Mouse (Mus musculus): Measurements from ENCODE around the gene Sft2d2. TPM values are rescaled to one million over a fixed set of nuclear protein-coding genes. Genes with fewer than 3 reads are reported as not detected.

Sft2d2 gene
- polyA plus RNA-seq, 1 experiment from 2014 or later = 13.1 TPM

DNA sequence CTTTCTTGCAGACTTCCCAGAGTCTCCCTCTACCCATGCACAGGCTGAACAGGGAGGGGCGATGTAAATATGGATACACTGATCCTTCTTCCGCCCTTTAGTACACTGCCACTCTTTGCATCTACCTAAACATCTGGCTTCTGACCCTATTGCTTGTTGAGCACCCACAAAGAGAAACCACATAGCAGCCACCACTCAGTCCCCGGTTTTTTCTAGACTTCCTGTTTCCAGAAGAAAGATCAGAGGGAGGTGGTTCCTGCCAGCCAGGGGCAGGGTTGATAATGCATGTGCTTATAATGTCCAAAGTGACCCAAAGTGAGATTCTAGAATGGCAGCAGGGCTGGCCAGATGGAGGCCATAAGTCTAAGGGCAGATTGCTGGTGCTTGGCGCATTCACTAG, 40.1 kb downstream of the Sft2d2 start:
- DNase-seq (ENCODE audit: low spot score) = no peak
- Histone ChIP-seq H3K9me3 (replicated peaks) (no peaks in the 10 kb centered on the region), H3K27ac (no peak overlapping the region), H3K4me1 (peaks cover 5% of the 10 kb centered on the region; the same call in 1 of the 2 replicates), H3K36me3 (no peaks in the 10 kb centered on the region), H3K27me3 (ENCODE audit: low read depth, poor library complexity, severe bottlenecking) (no peaks in the 10 kb centered on the region), H3K4me3 (no peak overlapping the region)
- WGBS = 83% methylated on average over 4 of the region's 4 CpGs

DNA sequence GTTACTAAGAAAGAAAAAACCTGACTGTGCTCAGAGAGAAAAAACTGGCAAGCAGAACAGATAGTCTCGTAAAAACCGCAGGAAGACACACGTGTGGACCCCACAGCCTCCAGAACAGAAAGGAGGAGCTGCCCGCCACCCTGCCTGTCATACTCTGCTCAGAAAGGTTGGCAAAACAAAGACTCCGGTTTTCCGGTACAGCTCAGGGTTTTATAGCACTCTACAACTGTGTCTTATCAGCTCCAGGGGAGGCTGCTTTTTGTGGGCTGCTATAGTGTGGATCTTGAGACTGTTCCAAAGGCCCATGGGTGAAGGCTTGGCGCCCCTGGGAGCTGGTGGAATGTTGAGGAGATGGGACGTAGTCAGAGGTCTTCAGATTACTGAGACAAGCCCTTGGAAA, 43.0 kb downstream of the Sft2d2 start:
- Histone ChIP-seq H3K36me3 (no peaks in the 10 kb centered on the region), H3K4me1 (peaks cover 5% of the 10 kb centered on the region; the same call in 1 of the 2 replicates), H3K4me3 (no peak overlapping the region), H3K27me3 (ENCODE audit: low read depth, poor library complexity, severe bottlenecking) (no peaks in the 10 kb centered on the region), H3K9me3 (replicated peaks) (no peaks in the 10 kb centered on the region), H3K27ac (no peak overlapping the region)
- 78% methylated on average over 8 of the region's 8 CpGs for WGBS
- DNase-seq (ENCODE audit: low spot score) = no peak

DNA sequence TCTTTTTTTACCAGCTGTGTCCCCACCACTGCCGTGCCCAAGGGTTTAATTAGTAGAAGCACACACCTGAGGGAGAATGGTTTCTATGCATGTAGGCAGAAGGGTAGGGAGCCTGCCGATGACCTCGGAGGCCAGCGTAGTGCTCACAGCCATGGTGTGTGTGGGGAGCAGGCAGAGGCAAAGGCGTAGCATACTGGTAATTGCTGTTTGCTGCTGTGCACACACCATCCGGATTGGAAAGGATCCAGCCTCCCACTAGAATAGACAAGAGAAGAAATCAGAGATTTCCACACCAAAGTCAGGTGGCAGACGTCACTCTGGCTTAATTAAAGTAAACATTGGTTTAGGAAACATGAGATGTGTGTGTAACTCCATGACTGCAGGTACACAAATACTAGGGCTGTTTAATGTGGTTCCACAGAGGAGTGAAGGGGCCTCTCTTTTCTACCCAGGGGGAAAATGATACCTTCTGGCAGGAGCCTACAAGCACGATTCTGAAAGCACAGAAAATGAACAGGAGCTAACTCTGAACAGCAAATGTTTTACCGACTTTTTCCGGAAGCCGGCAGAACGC, 51.8 kb downstream of the Sft2d2 start:
- no peaks in the 10 kb centered on the region for H3K27me3 ChIP-seq (ENCODE audit: low read depth, poor library complexity, severe bottlenecking)
- no peaks in the 10 kb centered on the region for H3K4me1 ChIP-seq
- no peak overlapping the region for H3K4me3 ChIP-seq
- DNase-seq (ENCODE audit: low spot score) = no peak
- no peaks in the 10 kb centered on the region for H3K36me3 ChIP-seq
- WGBS = 91% methylated on average over 12 of the region's 12 CpGs
- no peaks in the 10 kb centered on the region for H3K9me3 ChIP-seq (replicated peaks)
- H3K27ac ChIP-seq = no peak overlapping the region

DNA sequence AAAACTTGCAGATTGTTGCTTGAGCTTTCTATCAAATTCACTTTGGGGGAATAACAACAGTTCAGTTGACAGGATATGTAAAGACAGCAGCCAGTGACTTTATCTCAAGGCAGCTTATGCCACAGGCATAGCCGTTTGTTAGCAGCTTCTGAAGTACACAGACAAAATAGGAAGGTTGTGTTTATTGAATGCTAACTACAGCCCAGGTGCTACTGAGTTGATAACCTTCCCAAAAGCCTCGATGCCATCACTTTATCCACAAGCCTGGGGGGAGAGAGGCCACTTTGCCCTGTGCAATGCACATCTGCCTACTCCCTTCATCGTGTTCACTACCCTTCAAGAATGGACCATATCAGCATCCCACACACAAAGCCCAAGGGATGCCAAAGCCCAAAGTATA, 54.0 kb downstream of the Sft2d2 start:
- Histone ChIP-seq H3K4me3 (no peak overlapping the region), H3K27me3 (ENCODE audit: low read depth, poor library complexity, severe bottlenecking) (no peaks in the 10 kb centered on the region), H3K36me3 (no peaks in the 10 kb centered on the region), H3K27ac (no peak overlapping the region), H3K9me3 (replicated peaks) (no peaks in the 10 kb centered on the region), H3K4me1 (no peaks in the 10 kb centered on the region)
- no peak for DNase-seq (ENCODE audit: low spot score)
- WGBS = 82% methylated on average over 3 of the region's 3 CpGs

DNA sequence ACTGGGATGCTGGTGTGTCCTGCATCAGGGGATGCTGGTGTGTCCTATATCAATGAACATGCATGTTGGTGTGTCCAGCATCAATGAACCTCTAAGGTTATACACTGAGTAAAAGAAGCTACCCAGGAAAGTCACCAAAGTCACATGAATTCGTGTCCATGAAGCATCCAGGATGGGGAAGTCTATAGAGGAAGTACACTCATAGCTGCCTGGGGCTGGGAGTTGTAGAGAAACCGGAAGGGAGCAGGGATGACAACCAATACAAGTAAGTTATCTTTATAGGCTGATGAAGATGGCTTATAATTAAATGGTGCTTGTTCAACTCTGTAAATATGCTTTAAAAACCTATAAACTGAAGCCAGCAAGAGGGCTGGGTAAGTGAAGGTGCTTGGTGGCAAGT, 60.4 kb downstream of the Sft2d2 start:
- Histone ChIP-seq H3K4me3 (no peak overlapping the region), H3K27me3 (ENCODE audit: low read depth, poor library complexity, severe bottlenecking) (no peaks in the 10 kb centered on the region), H3K9me3 (replicated peaks) (no peaks in the 10 kb centered on the region), H3K36me3 (no peaks in the 10 kb centered on the region), H3K4me1 (no peaks in the 10 kb centered on the region), H3K27ac (no peak overlapping the region)
- no peak for DNase-seq (ENCODE audit: low spot score)
- 75% methylated on average over 2 of the region's 2 CpGs for WGBS

DNA sequence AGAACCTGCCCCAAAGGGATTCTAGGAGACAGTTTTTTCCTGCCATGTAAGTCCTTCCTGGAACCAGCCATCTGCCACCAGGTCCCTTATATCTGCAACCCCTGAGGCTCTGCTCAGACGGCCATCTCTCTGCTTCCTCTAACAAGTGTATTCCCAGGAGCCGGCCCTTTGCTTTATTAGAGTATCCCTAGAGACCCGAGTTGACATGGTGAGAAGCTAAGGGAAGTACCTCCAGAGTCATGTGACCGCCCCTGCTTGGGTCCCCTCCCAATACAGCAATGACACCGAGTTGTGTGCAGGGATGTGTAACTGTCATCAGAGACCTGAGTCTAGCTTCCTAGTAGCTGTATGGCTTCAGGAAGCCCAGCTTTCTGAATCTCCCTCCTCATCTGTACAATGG, 61.0 kb downstream of the Sft2d2 start:
- WGBS = 77% methylated on average over 5 of the region's 5 CpGs
- H3K36me3 ChIP-seq = no peaks in the 10 kb centered on the region
- H3K27me3 ChIP-seq (ENCODE audit: low read depth, poor library complexity, severe bottlenecking) = no peaks in the 10 kb centered on the region
- H3K27ac ChIP-seq = no peak overlapping the region
- DNase-seq (ENCODE audit: low spot score) = no peak
- H3K9me3 ChIP-seq (replicated peaks) = no peaks in the 10 kb centered on the region
- no peaks in the 10 kb centered on the region for H3K4me1 ChIP-seq
- H3K4me3 ChIP-seq = no peak overlapping the region

DNA sequence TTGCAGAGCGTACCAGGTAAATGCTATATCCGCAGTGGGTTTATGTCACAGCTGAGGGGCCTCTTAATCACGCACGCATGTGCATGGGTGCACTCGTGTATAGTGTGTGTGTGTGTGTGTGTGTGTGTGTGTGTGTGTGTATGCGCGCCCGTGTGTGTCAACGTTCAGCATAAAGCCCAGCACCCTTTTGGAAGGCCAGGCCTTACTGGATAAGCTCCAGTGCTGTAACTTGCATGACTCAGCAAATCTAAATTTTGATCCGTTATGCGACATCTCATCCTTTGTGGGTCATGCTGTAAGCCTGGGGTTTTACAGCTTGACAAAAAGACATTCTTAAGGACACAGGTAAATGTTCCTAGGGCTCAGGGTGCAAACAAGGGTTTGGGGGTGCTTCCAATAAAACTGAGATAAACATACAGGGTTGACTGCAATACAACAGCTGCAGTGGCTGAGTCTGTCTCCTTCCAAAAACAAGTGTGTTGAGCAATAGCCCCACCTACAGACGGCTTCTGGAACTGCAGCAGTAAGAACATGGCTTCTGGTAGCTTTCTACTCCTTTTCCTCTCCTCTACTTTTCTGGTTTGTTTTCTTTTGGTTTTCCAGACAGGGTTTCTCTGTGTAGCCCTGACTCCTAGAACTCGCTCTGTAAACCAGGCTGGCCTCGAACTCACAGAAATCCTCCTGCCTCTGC, 61.9 kb downstream of the Sft2d2 start:
- peak; percentile 73 for DNase-seq (ENCODE audit: low spot score)
- no peaks in the 10 kb centered on the region for H3K9me3 ChIP-seq (replicated peaks)
- H3K4me1 ChIP-seq = no peaks in the 10 kb centered on the region
- no peaks in the 10 kb centered on the region for H3K36me3 ChIP-seq
- 76% methylated on average over 14 of the region's 14 CpGs for WGBS
- H3K27ac ChIP-seq = no peak overlapping the region
- no peak overlapping the region for H3K4me3 ChIP-seq
- H3K27me3 ChIP-seq (ENCODE audit: low read depth, poor library complexity, severe bottlenecking) = no peaks in the 10 kb centered on the region

DNA sequence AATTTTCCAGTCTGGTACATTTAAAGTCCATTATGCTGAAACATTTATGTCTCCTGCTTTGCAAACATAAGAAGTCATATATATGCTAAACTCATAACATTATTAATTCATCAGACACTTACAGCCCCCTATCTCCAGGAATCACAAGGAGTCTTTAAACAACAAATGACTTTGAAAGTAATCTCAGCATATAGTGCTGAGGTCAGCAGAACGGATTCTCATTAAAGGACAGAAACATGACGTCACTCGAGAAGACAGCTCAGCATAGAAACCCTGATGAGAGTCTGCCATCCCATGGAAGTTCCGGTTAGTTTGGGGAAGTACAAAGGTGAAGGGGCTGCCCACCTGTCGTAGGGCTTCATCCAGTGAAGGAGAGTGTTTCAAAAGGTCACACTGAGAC, 64.7 kb downstream of the Sft2d2 start:
- Histone ChIP-seq H3K27ac (no peak overlapping the region), H3K36me3 (no peaks in the 10 kb centered on the region), H3K4me1 (no peaks in the 10 kb centered on the region), H3K9me3 (replicated peaks) (no peaks in the 10 kb centered on the region), H3K4me3 (no peak overlapping the region), H3K27me3 (ENCODE audit: low read depth, poor library complexity, severe bottlenecking) (no peaks in the 10 kb centered on the region)
- DNase-seq (ENCODE audit: low spot score) = no peak
- 83% methylated on average over 5 of the region's 5 CpGs for WGBS

Other genes with a start within 250 kb of the Sft2d2 start
- gene Tbx19, start 33.7 kb downstream of the Sft2d2 start, polyA plus RNA-seq (2016; fragmentation: Nextera tagmentation; extraction: Ambion mirVana) = not detected in 2 replicates
- gene Tiprl, start 42.6 kb upstream of the Sft2d2 start, polyA plus RNA-seq (2016; fragmentation: Nextera tagmentation; extraction: Ambion mirVana) = 81.4 and 91.7 TPM in 2 replicates
- 1.5 and 1.9 TPM in 2 replicates for gene Gpr161, start 101.4 kb upstream of the Sft2d2 start, polyA plus RNA-seq (2016; fragmentation: Nextera tagmentation; extraction: Ambion mirVana)